Mouse (Mus musculus): ENCODE measurements around the gene Tmem240. TPM values are rescaled to one million over a fixed set of nuclear protein-coding genes. Genes with fewer than 3 reads are reported as not detected.
"Not testable (repeated sequence)": the region's sequence is repeated elsewhere in the genome, so short reads cannot be mapped to it uniquely, and the experiment has no call there.

Tmem240 gene
- total RNA-seq (2014; fragmentation: Nextera tagmentation), result 0.32 and 0.95 TPM in 2 replicates
- total RNA-seq (2017), result 0.31 TPM in 1 of 2 replicates, not detected in the other

GRCm38 (mm10) chr4:155734350-155734941 is at the start of gene Tmem240:
TSS of gene Tmem240 (plus strand) at chr4:155734800.
- peak; percentile 81 for ATAC-seq (replicated peaks; ENCODE audit: poor library complexity, severe bottlenecking)

DNA sequence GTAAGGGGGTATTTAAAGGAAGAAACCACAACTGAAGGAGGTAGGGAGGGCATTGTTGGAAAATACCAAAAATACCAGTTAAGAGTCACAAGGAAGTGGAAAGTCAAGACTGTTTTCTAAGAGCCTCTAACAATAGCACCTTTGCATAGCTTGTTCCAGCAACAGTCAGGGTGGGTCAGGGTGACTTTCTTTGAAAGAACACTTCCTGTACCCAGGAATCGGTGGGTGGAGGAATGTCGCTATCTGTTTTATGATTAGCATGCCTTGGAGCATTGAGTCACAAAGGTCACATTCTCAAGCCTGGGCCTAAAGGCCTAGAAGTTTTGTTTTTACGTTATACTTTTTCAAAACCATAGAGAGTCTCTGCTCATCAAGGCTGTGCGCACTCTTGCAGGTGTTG is 46.8 kb upstream of the Tmem240 start:
- not testable (repeated sequence) for ATAC-seq (replicated peaks; ENCODE audit: poor library complexity, severe bottlenecking)

DNA sequence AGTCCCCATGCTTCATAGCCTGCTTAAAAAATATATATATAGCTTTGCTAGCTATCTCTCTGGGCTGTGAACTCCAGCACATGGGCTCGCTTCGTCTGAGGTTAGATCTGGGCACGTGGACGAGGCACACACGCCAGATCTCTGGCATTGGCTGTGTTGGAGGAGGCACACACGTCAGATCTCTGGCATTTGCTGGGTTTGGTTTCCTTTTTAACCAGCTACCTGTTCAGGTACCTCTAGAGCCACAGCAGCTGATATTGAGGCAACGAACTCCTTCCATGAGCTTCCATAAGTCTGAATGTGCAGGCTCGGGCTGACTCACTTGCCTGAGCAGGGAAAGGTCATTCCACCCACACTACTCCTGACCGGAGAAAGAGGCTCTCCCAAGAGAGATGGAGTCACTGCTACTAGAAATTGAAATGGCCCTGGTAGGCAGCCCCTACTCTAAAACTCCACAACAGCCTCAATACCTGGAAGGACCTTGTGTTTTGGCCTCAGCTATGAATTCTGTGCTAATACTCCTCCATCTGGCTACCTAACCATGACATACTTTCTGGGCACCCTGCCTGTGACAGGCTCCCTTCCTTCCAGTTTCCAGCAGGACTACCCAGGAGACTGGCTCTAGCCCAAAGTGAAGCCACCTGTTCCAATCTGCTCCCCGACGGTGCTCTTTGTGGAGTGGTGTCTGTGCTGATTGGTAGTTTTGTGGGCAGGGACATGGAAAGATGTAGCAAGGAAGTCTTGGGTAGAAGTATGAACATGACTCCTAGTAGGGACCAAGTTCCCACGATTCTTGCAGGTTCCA is 43.8 kb upstream of the Tmem240 start:
- ATAC-seq (replicated peaks; ENCODE audit: poor library complexity, severe bottlenecking), result no peak

DNA sequence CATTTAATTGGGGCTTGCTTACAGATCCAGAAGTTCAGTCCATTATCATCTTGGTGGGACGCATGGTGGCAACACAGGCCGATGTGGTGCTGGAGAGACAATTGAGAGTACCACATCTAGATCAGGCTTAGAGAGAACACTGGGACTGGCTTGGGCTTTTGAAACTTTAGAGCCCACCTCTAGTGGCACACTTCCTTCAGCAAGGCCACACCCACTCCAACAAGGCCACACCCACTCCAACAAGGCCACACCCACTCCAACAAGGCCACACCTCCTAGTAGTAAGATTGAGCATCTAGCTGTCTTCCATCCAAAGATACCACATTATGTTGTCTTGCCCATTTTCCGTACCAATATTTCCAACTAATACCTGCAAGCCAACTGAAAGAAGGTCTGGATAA is 42.2 kb upstream of the Tmem240 start:
- ATAC-seq (replicated peaks; ENCODE audit: poor library complexity, severe bottlenecking), result 0 out of 2 replicates have a peak, but pooled peaks have one; percentile 15

- ATAC-seq (replicated peaks; ENCODE audit: poor library complexity, severe bottlenecking), result peak; percentile 40
Observed at GRCm38 (mm10) chr4:155694111-155694481, 40.5 kb upstream of the Tmem240 start, which contains the start of gene Fndc10. TSS of gene Fndc10 (plus strand) at chr4:155694342.

DNA sequence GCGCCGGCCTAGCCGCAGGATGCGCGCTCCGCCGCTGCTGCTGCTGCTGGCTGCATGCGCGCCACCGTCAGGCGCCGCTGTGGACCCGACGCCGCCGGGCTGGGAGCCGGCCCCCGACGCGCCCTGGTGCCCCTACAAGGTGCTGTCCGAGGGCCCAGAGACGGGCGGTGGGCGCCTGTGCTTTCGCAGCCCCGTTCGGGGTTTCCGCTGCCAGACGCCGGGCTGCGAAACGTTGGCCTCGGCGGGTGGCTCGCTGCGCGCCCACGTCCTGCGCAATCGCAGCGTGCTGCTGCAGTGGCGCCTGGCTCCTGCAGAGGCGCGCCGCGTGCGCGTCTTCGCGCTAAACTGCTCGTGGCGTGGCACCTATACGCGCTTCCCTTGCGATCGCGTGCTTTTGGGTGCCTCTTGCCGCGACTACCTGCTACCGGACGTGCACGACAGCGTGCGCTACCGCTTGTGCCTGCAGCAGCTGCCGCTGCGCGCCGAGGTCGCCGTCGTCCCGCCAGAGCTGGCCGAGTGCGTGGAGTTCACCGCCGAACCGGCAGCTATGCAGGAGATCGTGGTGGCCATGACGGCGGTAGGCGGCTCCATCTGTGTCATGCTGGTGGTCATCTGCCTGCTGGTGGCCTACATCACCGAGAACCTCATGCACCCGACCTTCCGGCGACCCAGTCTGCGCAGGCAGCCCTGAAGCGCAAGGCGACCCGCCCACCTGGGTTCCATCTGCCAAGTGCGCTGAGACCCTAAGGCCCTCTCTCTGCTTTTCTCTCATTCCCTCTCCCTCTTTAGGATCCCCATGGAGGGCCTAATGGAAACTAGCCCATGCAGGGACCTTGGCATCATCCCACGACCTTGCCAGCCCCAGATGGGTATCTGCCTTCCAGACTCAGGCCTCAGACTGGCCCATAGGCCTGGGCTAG is 39.9 kb upstream of the Tmem240 start:
- peak; percentile 83 for ATAC-seq (replicated peaks; ENCODE audit: poor library complexity, severe bottlenecking)

DNA sequence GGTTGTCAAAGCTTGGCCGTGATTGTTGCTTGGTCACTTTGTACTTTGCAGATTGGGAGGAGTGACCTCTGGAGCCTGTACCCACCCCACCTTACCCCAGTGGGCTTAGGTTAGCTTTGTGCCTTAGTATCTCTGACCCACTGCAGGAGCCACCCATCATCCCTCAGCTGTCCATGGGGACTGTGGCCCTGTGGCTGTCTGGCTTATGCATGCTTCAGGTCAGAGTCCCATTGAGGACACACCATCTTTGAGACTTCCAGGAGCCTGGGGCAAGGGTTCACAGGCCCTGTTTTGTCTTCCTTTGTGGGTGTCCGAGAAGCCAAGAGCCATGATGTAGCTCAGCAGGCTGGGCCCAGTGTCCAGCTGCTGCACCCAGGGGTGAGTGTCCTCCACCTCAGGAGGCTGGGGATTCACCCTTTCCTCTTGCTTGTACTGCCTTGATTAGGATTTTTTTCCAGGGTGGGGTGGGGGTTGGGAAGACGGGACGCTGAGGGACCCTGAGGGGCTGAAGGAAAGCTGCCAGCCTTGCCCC is 39.0 kb upstream of the Tmem240 start:
- ATAC-seq (replicated peaks; ENCODE audit: poor library complexity, severe bottlenecking), result no peak

DNA sequence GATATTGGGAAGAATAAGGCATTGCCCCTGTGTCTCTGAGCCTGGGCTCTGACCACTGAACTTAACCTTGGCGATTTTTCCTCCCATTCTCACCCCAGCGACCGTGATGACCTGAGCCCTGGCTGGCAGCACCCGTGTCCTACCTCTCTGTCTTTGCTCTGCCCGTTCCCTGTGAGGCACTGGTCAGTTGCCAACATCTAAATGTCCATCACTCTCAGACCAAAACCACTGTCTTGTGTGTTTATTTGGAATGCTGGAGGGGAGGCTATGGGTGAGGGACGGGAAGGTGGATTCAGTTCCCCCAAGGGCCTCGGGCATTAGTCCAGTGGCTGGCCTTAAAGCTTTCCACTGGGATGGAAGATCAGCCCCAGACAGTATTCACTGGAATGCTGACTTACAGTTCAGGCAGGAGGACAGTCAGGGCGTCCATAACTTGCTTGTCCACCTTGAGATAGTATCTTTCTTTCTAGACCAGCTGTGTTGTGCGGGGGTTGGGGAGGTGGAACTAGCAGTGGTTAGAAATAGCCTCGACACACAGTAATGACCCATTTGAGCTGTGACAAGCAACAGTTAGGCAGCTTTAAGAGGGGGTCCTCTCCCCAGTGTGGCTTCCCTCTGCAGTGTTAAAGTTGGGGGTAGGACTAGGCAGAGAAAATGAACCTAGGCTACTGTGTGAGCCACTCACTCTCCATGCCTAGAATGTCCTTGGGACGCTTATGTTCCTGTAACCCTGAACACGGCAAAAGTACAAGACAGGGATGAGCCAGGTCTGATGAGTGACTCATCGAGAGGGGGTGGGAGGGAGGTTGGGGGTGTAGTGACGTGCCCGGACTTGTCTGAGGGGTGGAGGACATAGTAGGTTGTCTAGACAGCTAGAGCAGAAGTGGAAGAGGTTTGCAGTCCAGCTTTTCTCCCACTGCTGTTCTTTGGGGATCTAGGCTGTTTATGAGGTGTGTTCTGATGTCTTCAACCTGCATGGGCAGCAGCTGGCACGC is 38.0 kb upstream of the Tmem240 start:
- ATAC-seq (replicated peaks; ENCODE audit: poor library complexity, severe bottlenecking), result no peak

- no peak for ATAC-seq (replicated peaks; ENCODE audit: poor library complexity, severe bottlenecking)
Observed at GRCm38 (mm10) chr4:155700425-155700824, 34.2 kb upstream of the Tmem240 start.

DNA sequence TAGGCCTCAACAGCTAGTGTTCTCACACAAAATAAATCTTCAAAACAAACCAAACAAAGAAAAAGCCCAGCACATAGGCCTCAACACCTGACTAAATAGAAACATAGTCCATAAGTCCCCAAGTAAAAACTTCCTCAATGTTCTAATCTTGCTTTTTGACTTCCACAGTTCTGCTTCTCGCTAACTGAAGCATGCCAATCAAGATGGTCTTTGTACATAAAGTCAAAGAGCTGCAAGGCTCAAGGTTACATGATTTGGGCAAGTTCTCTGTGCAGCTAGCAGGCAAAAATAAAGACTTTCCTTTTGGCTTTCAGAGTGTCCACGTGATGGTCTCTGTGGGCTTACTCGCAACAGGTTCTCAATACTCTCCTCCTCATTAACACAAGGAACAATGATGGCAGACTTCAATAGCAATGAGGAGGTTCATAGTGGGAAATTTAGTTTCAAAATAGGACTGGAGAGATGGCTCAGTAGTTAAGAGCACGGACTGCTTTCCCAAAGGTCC is 31.1 kb upstream of the Tmem240 start:
- ATAC-seq (replicated peaks; ENCODE audit: poor library complexity, severe bottlenecking), result no peak

GRCm38 (mm10) chr4:155704721-155705591 is 29.6 kb upstream of the Tmem240 start, which contains the start of gene Ssu72:
TSS of gene Ssu72 (plus strand) at chr4:155704800.
- ATAC-seq (replicated peaks; ENCODE audit: poor library complexity, severe bottlenecking), result peak; percentile 80

- peak; percentile 31 for ATAC-seq (replicated peaks; ENCODE audit: poor library complexity, severe bottlenecking)
Observed at GRCm38 (mm10) chr4:155705592-155705929, 29.0 kb upstream of the Tmem240 start.

- no peak for ATAC-seq (replicated peaks; ENCODE audit: poor library complexity, severe bottlenecking)
Observed at GRCm38 (mm10) chr4:155708582-155708981, 26.0 kb upstream of the Tmem240 start.

- ATAC-seq (replicated peaks; ENCODE audit: poor library complexity, severe bottlenecking), result no peak
Observed at GRCm38 (mm10) chr4:155708988-155709387, 25.6 kb upstream of the Tmem240 start.

DNA sequence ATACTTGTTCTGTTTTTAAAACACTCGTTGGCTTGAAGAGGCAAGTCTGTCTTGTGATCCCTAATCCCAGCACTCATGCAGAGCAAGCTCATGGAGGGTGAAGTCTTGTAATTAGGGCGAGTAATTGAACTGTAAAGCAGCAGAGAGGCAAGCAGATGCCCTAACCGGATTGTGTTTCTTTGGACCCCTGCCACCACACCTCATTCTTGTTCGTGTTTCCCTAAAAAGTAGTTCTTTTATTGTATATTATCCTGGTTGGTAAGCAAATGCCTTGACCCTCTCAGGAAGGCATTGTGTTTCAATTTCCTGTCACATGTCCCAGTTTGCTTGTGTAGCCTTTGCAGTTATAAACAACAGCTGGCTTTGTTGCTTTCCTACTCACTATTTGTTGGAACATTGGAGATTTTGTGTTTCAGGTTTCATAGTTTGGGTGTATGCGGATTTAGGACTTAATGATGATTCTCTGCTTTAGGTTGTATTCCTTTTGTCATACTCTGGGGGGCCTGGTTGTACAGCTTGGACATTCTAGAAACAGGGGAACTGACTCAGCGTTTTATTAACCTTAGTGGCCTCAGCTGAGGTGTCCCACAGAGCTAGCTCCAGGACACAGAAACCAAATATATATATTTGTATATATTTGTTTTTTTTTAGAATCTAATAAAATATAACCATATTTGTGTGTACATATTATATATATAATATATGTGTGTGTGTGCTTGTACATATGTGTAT is 23.9 kb upstream of the Tmem240 start:
- ATAC-seq (replicated peaks; ENCODE audit: poor library complexity, severe bottlenecking), result peak; percentile 52

DNA sequence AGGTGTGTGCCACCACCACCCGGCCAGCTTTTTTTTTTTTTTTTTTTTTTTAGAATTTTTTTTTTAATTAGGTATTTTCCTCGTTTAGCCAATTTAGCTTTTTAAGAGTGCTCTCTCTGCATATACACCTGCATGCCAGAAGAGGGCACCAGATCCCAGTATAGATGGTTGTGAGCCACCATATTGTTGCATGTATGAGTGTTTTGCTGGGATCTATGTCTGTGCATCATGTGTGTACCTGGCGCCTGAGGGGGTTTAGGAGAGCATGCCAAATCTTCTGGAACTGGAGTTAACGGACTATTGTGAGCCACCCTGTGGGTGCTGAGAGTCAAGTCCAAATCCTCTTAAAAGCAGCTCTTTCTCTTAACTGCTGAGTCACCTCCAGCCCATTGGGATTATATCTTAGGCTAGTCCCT is 12.9 kb upstream of the Tmem240 start:
- peak; percentile 66 for ATAC-seq (replicated peaks; ENCODE audit: poor library complexity, severe bottlenecking)

GRCm38 (mm10) chr4:155727993-155728392 is 6.6 kb upstream of the Tmem240 start:
- no peak for ATAC-seq (replicated peaks; ENCODE audit: poor library complexity, severe bottlenecking)

Data from granulocyte monocyte progenitor cell, adult 5-6 weeks (primary cell).